Mouse (Mus musculus): ENCODE data around the gene Gm12794. TPM values are rescaled to one million over a fixed set of nuclear protein-coding genes. Genes with fewer than 3 reads are reported as not detected.
"Not testable (repeated sequence)": the region's sequence is repeated elsewhere in the genome, so short reads cannot be mapped to it uniquely, and the experiment has no call there.

Gm12794 gene
- not detected for total RNA-seq (2021)
- long read RNA-seq, experiment 1 = 0 reads
- long read RNA-seq, experiment 2 = 0 reads

DNA sequence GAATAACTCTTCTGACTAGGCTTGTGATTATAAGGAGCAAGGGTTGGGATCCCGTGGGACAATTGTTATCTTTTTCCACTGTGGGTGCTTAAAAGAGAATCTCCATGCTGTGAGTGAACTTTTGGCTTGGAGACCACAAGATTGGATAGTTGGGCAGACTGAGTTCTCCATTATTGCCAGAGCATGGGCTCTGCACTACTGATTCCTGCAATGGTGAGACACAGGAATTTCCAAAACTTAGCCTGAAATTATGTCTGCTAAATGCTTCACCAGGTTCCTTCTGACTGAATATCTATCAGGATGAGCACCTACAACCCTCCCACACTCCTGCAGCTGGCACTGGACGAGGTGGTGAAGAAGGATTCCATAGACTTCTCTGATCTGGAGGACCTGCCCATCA is at the start of gene Gm12794:
TSS of gene Gm12794 (plus strand) at position 301 of the 400 bp plus-strand sequence.
- intact Hi-C loops (cut with DNase I); DNase-seq: not testable (repeated sequence)

DNA sequence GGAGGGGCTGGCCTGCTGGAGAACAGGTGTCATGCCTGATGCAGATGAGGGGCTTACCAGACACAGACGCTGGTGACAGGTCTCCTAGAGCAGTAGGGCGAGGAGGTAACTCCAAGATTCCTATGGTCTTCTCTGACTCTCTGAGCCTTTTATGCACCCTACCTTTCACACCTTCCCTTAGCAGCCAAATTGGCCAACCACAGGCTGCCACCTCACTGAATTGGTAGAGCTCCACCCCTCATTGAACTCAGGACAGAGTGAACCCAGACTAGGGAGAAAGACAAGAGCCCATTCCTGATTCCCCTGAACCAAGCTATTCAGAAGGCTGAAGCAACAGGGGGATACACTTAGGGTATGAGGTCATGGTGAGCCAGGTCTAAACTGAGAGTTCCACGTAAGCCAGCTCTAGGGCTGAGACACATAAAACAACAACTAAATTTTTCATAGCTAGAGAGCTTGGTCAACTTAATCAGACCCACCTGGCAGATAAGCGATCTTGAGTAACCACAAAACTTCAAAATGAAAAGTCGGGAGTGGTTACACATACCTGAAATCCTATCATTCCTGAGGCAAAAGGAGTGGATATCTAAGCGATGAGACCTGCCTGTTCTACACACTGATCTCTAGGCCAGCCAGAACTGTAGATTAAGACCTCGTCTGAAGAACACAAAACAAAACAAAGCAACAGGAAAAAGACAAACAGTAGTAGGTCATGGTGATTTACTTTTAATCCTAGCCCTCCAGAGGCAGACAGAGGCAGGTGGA is 46.4 kb upstream of the Gm12794 start, which contains the start of gene C130073F10Rik:
TSS of gene C130073F10Rik (minus strand) at position 134 of the 765 bp plus-strand sequence.
- no peak for DNase-seq
- intact Hi-C loops (cut with DNase I) = no loop called here

DNA sequence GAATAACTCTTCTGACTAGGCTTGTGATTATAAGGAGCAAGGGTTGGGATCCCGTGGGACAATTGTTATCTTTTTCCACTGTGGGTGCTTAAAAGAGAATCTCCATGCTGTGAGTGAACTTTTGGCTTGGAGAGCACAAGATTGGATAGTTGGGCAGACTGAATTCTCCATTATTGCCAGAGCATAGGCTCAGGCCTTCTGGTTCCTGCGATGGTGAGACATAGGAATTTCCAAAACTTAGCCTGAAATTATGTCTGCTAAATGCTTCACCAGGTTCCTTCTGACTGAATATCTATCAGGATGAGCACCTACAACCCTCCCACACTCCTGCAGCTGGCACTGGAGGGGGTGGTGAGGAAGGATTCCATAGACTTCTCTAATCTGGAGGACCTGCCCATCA is 31.4 kb upstream of the Gm12794 start, which contains the start of gene Gm12800:
TSS of gene Gm12800 (plus strand) at position 301 of the 400 bp plus-strand sequence.
- DNase-seq; intact Hi-C loops (cut with DNase I): not testable (repeated sequence)

DNA sequence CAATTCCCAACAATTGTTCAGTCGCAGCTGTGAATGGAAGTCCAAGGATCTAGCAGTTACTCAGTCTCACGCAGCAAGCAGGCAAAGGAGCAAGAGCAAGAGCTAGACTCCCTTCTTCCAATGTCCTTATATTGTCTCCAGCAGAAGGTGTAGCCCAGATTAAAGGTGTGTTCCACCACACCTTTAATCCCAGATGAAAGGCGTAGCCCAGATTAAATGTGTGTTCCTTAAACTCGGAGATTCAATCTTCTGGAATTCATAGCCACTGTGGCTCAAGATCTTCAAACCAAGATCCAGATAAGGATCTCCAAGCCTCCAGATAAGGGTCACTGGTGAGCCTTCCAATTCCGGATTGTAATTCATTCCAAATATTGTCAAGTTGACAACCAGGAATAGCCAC is 40.7 kb downstream of the Gm12794 start, which contains the start of gene Gm12790:
TSS of gene Gm12790 (minus strand) at position 101 of the 400 bp plus-strand sequence.
- intact Hi-C loops (cut with DNase I) = not testable (repeated sequence)

DNA sequence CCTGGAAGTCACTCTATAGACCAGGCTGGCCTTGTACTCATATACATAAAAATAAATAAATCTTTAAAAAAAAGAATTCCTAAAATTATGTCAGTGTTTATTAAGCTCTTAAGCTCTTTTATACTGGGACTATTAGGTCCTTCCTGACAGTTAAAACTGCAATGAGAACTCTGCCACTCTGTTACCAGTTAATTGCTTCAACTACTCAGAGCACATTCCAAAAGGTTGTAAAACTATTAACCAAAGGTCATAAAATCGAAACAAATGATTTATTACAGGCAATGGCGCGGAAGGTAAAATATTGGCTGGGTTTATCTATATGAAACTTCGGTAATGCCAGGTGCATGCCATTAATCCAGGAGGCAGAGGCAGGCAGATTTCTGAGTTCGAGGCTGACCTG is 45.5 kb downstream of the Gm12794 start:
- no peak for DNase-seq
- intact Hi-C loops (cut with DNase I) = no loop called here

More for the DNA sequence above, 40.7 kb downstream of the Gm12794 start, which contains the start of gene Gm12790:
- not testable (repeated sequence) for DNase-seq

DNA sequence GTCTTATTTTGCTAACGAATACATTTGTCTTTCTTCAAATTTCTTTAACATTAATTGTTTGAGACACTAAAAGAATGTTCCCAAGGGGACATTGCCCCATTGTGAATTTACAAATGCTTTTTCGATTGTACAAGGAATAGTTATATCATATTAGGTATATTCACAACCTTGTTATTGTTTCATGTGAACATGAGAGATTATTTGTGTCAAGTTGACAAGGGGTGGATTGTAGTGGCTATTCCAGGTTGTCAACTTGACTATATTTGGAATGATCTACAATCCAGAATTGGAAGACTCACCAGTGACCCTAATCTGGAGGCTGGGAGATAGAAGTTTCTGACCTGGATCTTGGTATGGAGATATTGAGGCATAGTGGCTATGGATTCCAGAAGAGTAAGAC is 46.1 kb downstream of the Gm12794 start, which contains the start of gene Gm12789:
TSS of gene Gm12789 (plus strand) at position 301 of the 400 bp plus-strand sequence.
- intact Hi-C loops (cut with DNase I); DNase-seq: not testable (repeated sequence)

Other genes starting within 250 kb of the Gm12794 start
- 10 to 100 TPM; 11.2 to 11.9 TPM for gene Lepr, start 223.0 kb upstream of the Gm12794 start, total RNA-seq (2021)
- gene B020004J07Rik, start 96.4 kb upstream of the Gm12794 start, total RNA-seq (2021) = not detected
- gene C130073F10Rik, start 46.6 kb upstream of the Gm12794 start, total RNA-seq (2021) = not detected
- not detected for gene Gm12800, start 31.3 kb upstream of the Gm12794 start, total RNA-seq (2021)
- gene Gm12790, start 40.6 kb downstream of the Gm12794 start, total RNA-seq (2021) = not detected
- not detected for gene Gm12789, start 46.2 kb downstream of the Gm12794 start, total RNA-seq (2021)
- 10 to 100 TPM; 45.3 to 46.5 TPM for gene Pde4b, start 147.1 kb downstream of the Gm12794 start, total RNA-seq (2021)

All from heart, postnatal 14 days (tissue).